ENCODE assay signal across 8 mouse cellular contexts in genomic region chr10:80281921-80282371, GRCm38 (mm10). TPM values are rescaled to one million over a fixed set of nuclear protein-coding genes. Genes with fewer than 3 reads are reported as not detected.
DNase-seq lines count a peak whose midpoint lies in the region; ATAC-seq and TF ChIP-seq lines count a peak whose summit lies in the region.

No protein-coding gene starts in this region.

- 57% methylated on average over 8 of the region's 8 CpGs for WGBS in midbrain, embryonic 14.5 days
- WGBS in midbrain, embryonic 16.5 days = 55% methylated on average over 8 of the region's 8 CpGs
- 62% methylated on average over 8 of the region's 8 CpGs for WGBS in kidney, postnatal 0 days

- DNase-seq in adrenal gland, adult (ENCODE audit: inconsistent age in 2 of 2, low spot score in 1 of 2) = peak; percentile 73 to 83
- DNase-seq in adrenal gland, postnatal 4 days (ENCODE audit: low spot score in 2 of 2) = no peak
- peak; percentile 39 for DNase-seq in midbrain, embryonic 14.5 days
- peak; percentile 27 for DNase-seq in kidney, postnatal 0 days (ENCODE audit: low spot score)
- peak; percentile 65 for DNase-seq in skeletal muscle tissue, adult 2 months (ENCODE audit: low read depth, low spot score)
- no peak for DNase-seq in left cerebral cortex, postnatal 36 days (ENCODE audit: low spot score in 2 of 2)
- DNase-seq in layer of hippocampus, adult 18-20 months (ENCODE audit: low spot score in 2 of 2) = no peak

- peak; percentile 13; the same call in 1 of the 2 replicates for ATAC-seq in midbrain, embryonic 14.5 days (ENCODE audit: low FRiP score, low TSS enrichment)
- ATAC-seq in midbrain, embryonic 16.5 days = no peak
- peak; percentile 66 for ATAC-seq in kidney, postnatal 0 days (replicated peaks; ENCODE audit: low FRiP score, low read depth)

- no peaks in the 10 kb centered on the region for H3K9me3 ChIP-seq in midbrain, embryonic 14.5 days (ENCODE audit: control insufficient read depth, low read length)
- no peaks in the 10 kb centered on the region for H3K9me3 ChIP-seq in midbrain, embryonic 16.5 days (replicated peaks; ENCODE audit: control insufficient read depth, low read length, poor library complexity, severe bottlenecking)
- H3K9me3 ChIP-seq in kidney, postnatal 0 days (replicated peaks; ENCODE audit: low read length) = no peaks in the 10 kb centered on the region

- no peak overlapping the region; the same call in 1 of the 2 replicates for H3K9ac ChIP-seq in midbrain, embryonic 14.5 days (replicated peaks; ENCODE audit: low read length)
- H3K9ac ChIP-seq in midbrain, embryonic 16.5 days (ENCODE audit: low read depth, low read length) = no peak overlapping the region
- 0 out of 2 replicates have a peak overlapping the region, but pooled peaks have one; percentile 20 for H3K9ac ChIP-seq in kidney, postnatal 0 days (ENCODE audit: low read depth, low read length)

- H3K4me1 ChIP-seq in midbrain, embryonic 14.5 days (ENCODE audit: control insufficient read depth, insufficient read depth, low read length) = no peaks in the 10 kb centered on the region
- no peaks in the 10 kb centered on the region for H3K4me1 ChIP-seq in midbrain, embryonic 16.5 days (ENCODE audit: control insufficient read depth, insufficient read depth, low read length)
- H3K4me1 ChIP-seq in kidney, postnatal 0 days (replicated peaks; ENCODE audit: insufficient read depth, low read length) = no peaks in the 10 kb centered on the region

- H3K27ac ChIP-seq in midbrain, embryonic 14.5 days (replicated peaks; ENCODE audit: low read depth, low read length) = no peak overlapping the region
- H3K27ac ChIP-seq in midbrain, embryonic 16.5 days (ENCODE audit: low read length) = no peak overlapping the region
- peak overlapping the region; percentile 82 for H3K27ac ChIP-seq in kidney, postnatal 0 days

- intact Hi-C loops in left cerebral cortex, postnatal 36 days (cut with DNase I) = no loop called here

- no peaks in the 10 kb centered on the region for H3K27me3 ChIP-seq in midbrain, embryonic 14.5 days (ENCODE audit: control insufficient read depth, insufficient read depth, low read length)
- H3K27me3 ChIP-seq in midbrain, embryonic 16.5 days (ENCODE audit: control insufficient read depth, insufficient read depth, low read depth, low read length) = no peaks in the 10 kb centered on the region
- no peaks in the 10 kb centered on the region for H3K27me3 ChIP-seq in kidney, postnatal 0 days (ENCODE audit: insufficient read depth, low read length)

- peaks cover 96% of the 10 kb centered on the region for H3K36me3 ChIP-seq in midbrain, embryonic 14.5 days (ENCODE audit: control insufficient read depth, insufficient read depth, low read length)
- peaks cover 68% of the 10 kb centered on the region for H3K36me3 ChIP-seq in midbrain, embryonic 16.5 days (ENCODE audit: control insufficient read depth, insufficient read depth, low read length)
- H3K36me3 ChIP-seq in kidney, postnatal 0 days (ENCODE audit: insufficient read depth, low read length) = peaks cover 75% of the 10 kb centered on the region

- H3K4me3 ChIP-seq in midbrain, embryonic 14.5 days (replicated peaks; ENCODE audit: low read depth, low read length) = no peak overlapping the region
- no peak overlapping the region for H3K4me3 ChIP-seq in midbrain, embryonic 16.5 days (ENCODE audit: low read depth, low read length)
- H3K4me3 ChIP-seq in kidney, postnatal 0 days (replicated peaks; ENCODE audit: low read depth, low read length) = no peak overlapping the region

- TF ChIP-seq CTCF in kidney, postnatal 0 days (IDR thresholded peaks at IDR 0.05; ENCODE audit: low read depth) = no peak

- H3K4me2 ChIP-seq in midbrain, embryonic 14.5 days (ENCODE audit: low read length) = no peak overlapping the region
- H3K4me2 ChIP-seq in midbrain, embryonic 16.5 days (ENCODE audit: low read length) = no peak overlapping the region
- H3K4me2 ChIP-seq in kidney, postnatal 0 days (ENCODE audit: low read length) = no peak overlapping the region

RNA-seq across cellular contexts. Expression of gene Rps15, which starts 10.3 kb away (rescaled TPM):
- total RNA-seq in adrenal gland, postnatal 4 days (2021) = 1,000 to 10,000 TPM; 1,413 to 1,504 TPM
- polyA plus RNA-seq in midbrain, embryonic 14.5 days (2014; fragmentation: Nextera tagmentation; extraction: Ambion mirVana) = 622 and 707 TPM in 2 replicates
- polyA plus RNA-seq in midbrain, embryonic 16.5 days (2015; fragmentation: Nextera tagmentation; extraction: Ambion mirVana) = 465 and 476 TPM in 2 replicates
- polyA plus RNA-seq in kidney, postnatal 0 days (2015; fragmentation: Nextera tagmentation; extraction: Ambion mirVana) = 974 and 1,069 TPM in 2 replicates
- 100 to 1,000 TPM; 799 to 946 TPM for total RNA-seq in left cerebral cortex, postnatal 36 days (2021)
- total RNA-seq in layer of hippocampus, adult 18-20 months (2021) = 1,000 to 10,000 TPM in 1 of 2 experiments, 100 to 1,000 TPM in 1; 997 to 1,043 TPM

RNA-seq across cellular contexts. Expression of gene Apc2, which starts 13.8 kb away (rescaled TPM):
- total RNA-seq in adrenal gland, postnatal 4 days (2021) = 10 to 100 TPM in 1 of 2 experiments, 1 to 10 TPM in 1; 9.9 to 10.4 TPM
- polyA plus RNA-seq in midbrain, embryonic 14.5 days (2014; fragmentation: Nextera tagmentation; extraction: Ambion mirVana) = 241 and 259 TPM in 2 replicates
- polyA plus RNA-seq in midbrain, embryonic 16.5 days (2015; fragmentation: Nextera tagmentation; extraction: Ambion mirVana) = 172 and 205 TPM in 2 replicates
- polyA plus RNA-seq in kidney, postnatal 0 days (2015; fragmentation: Nextera tagmentation; extraction: Ambion mirVana) = 0.51 and 0.86 TPM in 2 replicates
- 100 to 1,000 TPM; 105 to 116 TPM for total RNA-seq in left cerebral cortex, postnatal 36 days (2021)
- 10 to 100 TPM; 94.5 to 95.5 TPM for total RNA-seq in layer of hippocampus, adult 18-20 months (2021)

RNA-seq across cellular contexts. Expression of gene Dazap1, which starts 20.7 kb away (rescaled TPM):
- total RNA-seq in adrenal gland, postnatal 4 days (2021) = 100 to 1,000 TPM; 180 to 181 TPM
- polyA plus RNA-seq in midbrain, embryonic 14.5 days (2014; fragmentation: Nextera tagmentation; extraction: Ambion mirVana) = 42.5 and 49.3 TPM in 2 replicates
- 43.7 and 51.9 TPM in 2 replicates for polyA plus RNA-seq in midbrain, embryonic 16.5 days (2015; fragmentation: Nextera tagmentation; extraction: Ambion mirVana)
- 43.7 and 44.6 TPM in 2 replicates for polyA plus RNA-seq in kidney, postnatal 0 days (2015; fragmentation: Nextera tagmentation; extraction: Ambion mirVana)
- 10 to 100 TPM; 71.7 to 99.0 TPM for total RNA-seq in left cerebral cortex, postnatal 36 days (2021)
- total RNA-seq in layer of hippocampus, adult 18-20 months (2021) = 10 to 100 TPM; 77.2 to 83.0 TPM

RNA-seq across cellular contexts. Expression of gene Gamt, which starts 21.1 kb away (rescaled TPM):
- 100 to 1,000 TPM; 181 to 214 TPM for total RNA-seq in adrenal gland, postnatal 4 days (2021)
- polyA plus RNA-seq in midbrain, embryonic 14.5 days (2014; fragmentation: Nextera tagmentation; extraction: Ambion mirVana) = 15.1 and 16.7 TPM in 2 replicates
- 15.8 and 19.5 TPM in 2 replicates for polyA plus RNA-seq in midbrain, embryonic 16.5 days (2015; fragmentation: Nextera tagmentation; extraction: Ambion mirVana)
- polyA plus RNA-seq in kidney, postnatal 0 days (2015; fragmentation: Nextera tagmentation; extraction: Ambion mirVana) = 25.5 and 26.0 TPM in 2 replicates
- total RNA-seq in left cerebral cortex, postnatal 36 days (2021) = 10 to 100 TPM; 22.5 to 43.9 TPM
- 10 to 100 TPM; 24.5 to 26.7 TPM for total RNA-seq in layer of hippocampus, adult 18-20 months (2021)

RNA-seq across cellular contexts. Expression of gene Ndufs7, which starts 33.0 kb away (rescaled TPM):
- 100 to 1,000 TPM; 208 to 225 TPM for total RNA-seq in adrenal gland, postnatal 4 days (2021)
- 274 and 323 TPM in 2 replicates for polyA plus RNA-seq in midbrain, embryonic 14.5 days (2014; fragmentation: Nextera tagmentation; extraction: Ambion mirVana)
- polyA plus RNA-seq in midbrain, embryonic 16.5 days (2015; fragmentation: Nextera tagmentation; extraction: Ambion mirVana) = 263 and 302 TPM in 2 replicates
- polyA plus RNA-seq in kidney, postnatal 0 days (2015; fragmentation: Nextera tagmentation; extraction: Ambion mirVana) = 537 and 556 TPM in 2 replicates
- total RNA-seq in left cerebral cortex, postnatal 36 days (2021) = 100 to 1,000 TPM; 185 to 213 TPM
- 100 to 1,000 TPM; 218 to 228 TPM for total RNA-seq in layer of hippocampus, adult 18-20 months (2021)

Comparison
In these comparisons a context has a peak if more than half of its experiments do, and no peak if none do; other contexts are left out.
1. DNase-seq: peak in adrenal gland, adult (2 of 2), midbrain, embryonic 14.5 days (single experiment), kidney, postnatal 0 days (single experiment) and skeletal muscle tissue, adult 2 months (single experiment); none in adrenal gland, postnatal 4 days (0 of 2), left cerebral cortex, postnatal 36 days (0 of 2) and layer of hippocampus, adult 18-20 months (0 of 2).
2. RNA of gene Apc2, which starts 13.8 kb away (total RNA-seq): 105 to 116 TPM in left cerebral cortex, postnatal 36 days and 94.5 to 95.5 TPM in layer of hippocampus, adult 18-20 months; 9.9 to 10.4 TPM in adrenal gland, postnatal 4 days; every median in the first group is over 4 times any median in the second.